Mouse (Mus musculus) frontal cortex, postnatal 36 days (tissue): ENCODE data around the gene Lmod2.

Experiments
- DNase-seq, 2 experiments: peaks; one replicate each; pipeline ENCODE4 v3.0.0; 2022; ENCODE audit warnings: low spot score in 2 of 2

Gene Lmod2

GRCm38 (mm10) chr6:24601668-24602067 is 4.1 kb downstream of the Lmod2 start:
- DNase-seq: no peak

GRCm38 (mm10) chr6:24602351-24602750 is 4.8 kb downstream of the Lmod2 start:
- no peak for DNase-seq

DNA sequence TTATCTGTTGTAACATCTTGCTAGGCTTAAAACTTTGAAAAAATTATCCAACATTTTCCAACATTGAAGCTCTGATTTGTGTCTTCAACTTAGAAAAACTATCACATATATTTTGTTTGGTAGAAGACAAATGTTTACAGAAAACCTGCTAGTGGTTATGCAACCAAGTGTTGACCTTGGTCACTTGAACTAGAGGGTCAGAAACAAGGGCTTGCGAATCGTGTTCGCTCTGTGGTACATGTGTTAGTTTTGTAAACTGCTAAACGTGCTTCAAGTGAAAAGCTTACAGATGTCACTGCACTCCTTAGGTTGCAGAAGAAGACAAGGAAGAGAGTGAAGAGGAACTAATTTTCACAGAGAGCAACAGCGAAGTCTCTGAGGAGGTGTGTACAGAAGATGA is 5.4 kb downstream of the Lmod2 start:
- no peak for DNase-seq

DNA sequence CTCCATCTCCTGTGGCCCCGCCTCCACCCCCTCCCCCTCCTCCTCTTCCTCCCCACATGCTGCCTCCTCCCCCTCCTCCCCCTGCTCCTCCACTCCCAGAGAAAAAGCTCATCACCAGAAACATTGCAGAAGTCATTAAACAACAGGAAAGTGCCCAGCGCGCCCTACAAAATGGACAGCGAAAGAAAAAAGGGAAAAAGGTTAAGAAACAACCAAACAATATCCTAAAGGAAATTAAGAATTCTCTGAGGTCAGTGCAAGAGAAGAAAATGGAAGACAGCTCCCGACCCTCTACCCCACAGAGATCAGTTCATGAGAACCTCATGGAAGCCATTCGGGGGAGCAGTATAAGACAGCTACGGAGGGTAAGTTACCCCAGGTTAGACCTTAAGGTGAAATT is 6.7 kb downstream of the Lmod2 start:
- DNase-seq: no peak

GRCm38 (mm10) chr6:24605631-24606030 is 8.1 kb downstream of the Lmod2 start:
- no peak for DNase-seq

DNA sequence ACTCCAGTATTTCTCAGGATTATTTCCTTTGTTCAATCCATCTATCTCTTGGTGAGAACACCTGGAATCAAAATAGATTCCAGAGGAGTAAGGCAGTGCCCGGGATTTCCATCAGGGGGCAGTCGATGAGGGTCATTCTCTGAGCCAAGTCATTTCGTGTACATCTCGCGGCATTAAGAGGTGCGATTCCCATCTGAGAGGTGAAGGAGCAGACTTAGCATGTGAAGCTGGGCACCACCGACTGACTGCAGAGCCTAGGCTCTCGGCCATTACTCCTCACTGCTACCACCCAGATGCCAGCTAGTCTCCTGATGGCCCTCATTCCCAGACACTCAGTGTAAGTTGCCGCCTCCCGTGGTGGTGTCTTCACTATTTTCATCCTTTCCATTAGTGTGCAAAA is 8.9 kb downstream of the Lmod2 start:
- no peak for DNase-seq

- DNase-seq: no peak
Measured at GRCm38 (mm10) chr6:24607531-24607930, 10.0 kb downstream of the Lmod2 start.

DNA sequence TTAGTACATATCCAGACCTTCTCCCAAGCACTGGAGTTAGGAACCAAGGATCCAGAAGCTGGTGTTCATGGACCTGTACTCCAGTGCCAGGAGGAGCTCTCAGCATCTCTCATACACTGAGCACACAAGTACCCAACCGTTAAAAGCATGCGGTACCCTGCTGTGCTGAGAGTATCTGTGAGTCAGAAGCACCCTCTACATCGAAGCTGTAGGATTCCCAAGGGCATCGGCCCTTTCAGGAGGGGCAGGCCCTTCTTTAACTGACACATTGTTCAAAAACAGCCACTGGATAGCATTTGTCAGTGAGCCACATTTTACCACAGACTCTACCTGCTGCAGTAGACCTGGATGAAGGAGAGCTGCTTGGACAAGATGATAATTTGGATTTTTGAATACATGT is 10.6 kb downstream of the Lmod2 start:
- no peak for DNase-seq

DNA sequence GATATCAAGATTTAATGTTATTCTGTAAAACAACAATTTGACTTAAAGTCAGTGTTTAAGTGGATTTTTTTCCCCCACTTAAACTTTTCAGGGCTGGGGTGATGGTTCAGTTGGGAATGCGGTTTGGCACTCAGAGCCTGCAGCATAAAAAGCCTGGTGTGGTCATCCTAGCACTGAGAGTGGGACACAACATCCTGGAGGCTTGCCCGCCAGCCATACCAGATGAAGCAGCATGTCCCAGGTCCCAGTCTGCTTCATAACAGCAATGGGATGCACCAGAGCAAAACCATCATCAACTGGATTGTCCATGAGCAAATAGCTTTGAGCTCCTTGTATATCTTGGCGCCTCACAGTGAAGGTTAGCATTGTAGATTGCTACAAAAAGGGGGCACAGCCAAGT is 11.1 kb downstream of the Lmod2 start:
- DNase-seq: no peak

GRCm38 (mm10) chr6:24609531-24609930 is 12.0 kb downstream of the Lmod2 start:
- DNase-seq: no peak

GRCm38 (mm10) chr6:24610358-24610757 is 12.8 kb downstream of the Lmod2 start:
- no peak for DNase-seq

DNA sequence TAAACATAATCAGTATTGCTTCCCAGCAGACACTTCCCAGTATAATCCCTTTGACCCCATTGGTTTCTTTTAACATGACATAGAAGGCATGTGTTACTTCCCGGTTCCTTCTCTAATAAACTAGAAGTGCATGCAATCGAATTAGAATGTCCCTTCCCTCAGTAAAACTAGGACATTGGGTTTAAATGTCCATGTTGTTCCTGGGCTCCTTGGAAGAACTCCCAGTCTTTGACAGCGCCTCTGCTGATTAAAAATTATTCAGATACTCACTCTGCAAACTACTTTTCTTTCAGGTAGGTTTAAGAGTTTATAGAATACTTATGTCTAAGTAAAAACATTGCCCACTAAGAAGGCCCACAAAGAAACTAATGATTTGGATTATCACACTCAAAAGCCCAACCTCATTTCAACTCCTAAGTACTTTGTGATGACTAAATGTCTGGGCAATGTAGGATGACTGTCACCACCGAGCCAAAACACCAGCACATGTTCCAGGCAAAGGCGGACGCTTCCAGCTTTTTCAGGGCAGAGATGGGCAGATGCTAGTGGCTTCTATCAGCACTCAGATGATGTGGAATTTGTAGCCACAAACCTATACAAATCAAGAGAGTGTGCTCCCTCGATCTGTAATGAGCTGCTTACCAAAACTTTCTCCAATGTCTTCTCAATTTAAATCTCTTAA is 14.7 kb downstream of the Lmod2 start:
- DNase-seq: no peak

- no peak for DNase-seq
Measured at GRCm38 (mm10) chr6:24613346-24613745, 15.8 kb downstream of the Lmod2 start.

DNA sequence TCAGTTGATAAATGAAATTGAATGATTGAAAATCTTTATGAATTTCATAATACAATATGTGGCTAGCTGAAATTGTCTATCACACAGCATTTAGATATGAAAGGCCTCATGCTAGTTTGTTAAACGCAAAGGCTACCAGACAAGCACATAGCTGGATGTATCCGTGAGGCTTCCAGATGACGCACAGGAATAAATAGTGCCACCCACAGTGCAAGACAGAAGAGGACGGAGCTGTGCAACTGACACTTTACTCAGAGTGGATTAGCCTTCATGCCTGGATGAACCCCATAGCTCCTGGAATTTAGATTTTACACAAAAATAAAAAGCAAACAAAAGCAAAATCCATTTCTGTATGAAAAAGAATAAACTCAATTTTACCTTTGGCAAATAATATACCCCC is 16.4 kb downstream of the Lmod2 start:
- DNase-seq: peak in 1 of 2 experiments; percentile 40

DNA sequence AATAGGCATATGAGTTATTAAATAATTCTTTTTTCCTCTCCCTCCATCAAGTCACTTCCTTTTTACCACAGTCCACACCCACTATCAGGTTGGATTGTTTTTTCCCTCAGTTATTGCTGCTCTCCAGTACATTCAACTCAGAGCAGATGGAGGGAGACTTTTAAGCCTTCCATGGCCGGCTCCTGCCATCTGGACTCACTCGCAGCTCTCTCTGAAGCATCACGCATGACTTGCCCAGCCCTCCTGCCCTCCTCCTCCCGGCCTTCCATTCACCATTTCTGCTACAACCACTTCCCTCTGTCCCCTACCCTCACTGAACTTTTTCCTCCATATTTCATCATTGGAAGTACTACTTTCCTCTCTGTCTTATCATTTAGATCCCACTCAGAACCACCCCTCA is 19.2 kb downstream of the Lmod2 start:
- no peak for DNase-seq

- DNase-seq: no peak
Measured at GRCm38 (mm10) chr6:24619285-24620045, 21.9 kb downstream of the Lmod2 start.

DNA sequence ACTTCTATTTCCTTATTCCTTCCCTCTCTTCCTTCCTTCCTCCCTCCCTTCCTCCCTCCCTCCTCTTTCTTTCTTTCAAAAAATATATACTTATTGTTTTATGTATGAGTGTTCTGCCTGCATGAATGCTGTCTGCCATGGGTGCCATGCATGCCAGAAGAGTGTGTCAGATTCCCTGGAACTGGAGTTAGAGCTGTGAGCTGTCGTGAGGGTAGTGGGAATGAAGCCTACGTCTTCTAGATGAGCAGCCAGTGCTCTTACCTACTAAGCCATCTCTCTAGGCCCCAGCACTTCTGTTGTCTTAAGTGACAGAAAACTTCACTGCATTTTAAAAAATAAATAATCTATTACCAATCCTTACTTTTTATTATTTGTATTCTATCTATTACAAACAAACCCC is 23.4 kb downstream of the Lmod2 start:
- no peak for DNase-seq

DNA sequence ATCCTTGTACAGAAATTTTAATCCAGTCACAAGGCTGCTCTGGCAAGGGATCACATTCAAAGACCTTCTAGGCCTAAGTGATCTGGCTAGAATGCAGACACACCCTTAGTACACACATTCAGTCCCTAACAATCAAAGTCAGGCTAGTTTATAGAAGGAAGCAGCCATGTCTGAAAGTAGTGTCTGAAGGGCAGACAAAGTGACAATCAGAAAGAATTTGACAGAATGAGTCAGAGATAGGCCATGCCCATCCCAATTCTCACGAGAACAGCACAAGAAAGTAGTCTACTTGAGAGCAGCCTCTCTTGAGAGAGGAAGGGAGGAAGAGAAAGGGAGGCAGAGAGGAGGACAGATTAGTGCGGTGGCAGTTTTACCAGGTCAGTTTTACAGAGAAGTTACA is 24.5 kb downstream of the Lmod2 start:
- DNase-seq: no peak

DNA sequence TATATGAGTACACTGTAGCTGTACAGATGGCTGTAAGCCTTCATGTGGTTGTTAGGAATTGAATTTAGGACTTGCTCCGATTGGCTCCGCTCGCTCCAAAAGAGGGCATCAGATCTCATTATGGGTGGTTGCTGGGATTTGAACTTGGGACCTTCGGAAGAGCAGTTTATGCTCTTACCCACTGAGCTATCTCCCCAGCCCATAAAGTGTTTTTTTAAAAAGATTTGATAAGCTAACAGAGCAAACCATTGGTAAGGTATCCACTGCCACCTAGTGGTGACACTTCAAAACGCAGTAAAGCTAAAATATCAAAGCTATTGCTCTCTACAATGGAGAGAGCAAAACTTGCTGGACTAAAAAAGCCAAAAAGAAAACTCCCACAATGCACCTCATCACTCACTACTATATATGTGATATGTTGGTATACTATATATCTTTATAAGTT is 30.0 kb downstream of the Lmod2 start:
- DNase-seq: peak in 1 of 2 experiments; percentile 73

GRCm38 (mm10) chr6:24628499-24628898 is 30.9 kb downstream of the Lmod2 start:
- DNase-seq: no peak

- DNase-seq: no peak
Measured at GRCm38 (mm10) chr6:24632061-24632460, 34.5 kb downstream of the Lmod2 start.

GRCm38 (mm10) chr6:24634065-24634464 is 36.5 kb downstream of the Lmod2 start:
- DNase-seq: no peak

DNA sequence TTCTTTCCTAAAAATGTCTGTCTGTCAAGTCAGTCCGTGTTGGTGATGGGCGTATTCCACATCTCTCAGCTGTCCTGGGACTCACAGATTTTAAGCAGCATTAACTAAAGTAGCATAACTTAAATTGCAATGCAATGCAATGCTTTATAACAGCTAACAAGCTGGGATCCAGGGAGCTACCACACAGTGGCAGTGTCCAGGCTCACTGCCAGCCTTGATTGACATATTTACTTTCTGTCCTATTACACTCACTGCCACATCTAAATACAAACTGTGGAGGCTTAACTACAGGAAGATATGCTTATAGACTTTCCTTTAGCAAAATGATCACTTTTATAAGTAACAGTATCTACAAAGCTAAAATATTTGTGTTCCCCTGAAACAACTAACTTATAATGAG is 38.3 kb downstream of the Lmod2 start:
- no peak for DNase-seq
